Mouse (Mus musculus) monocyte, adult 2 months (primary cell): ENCODE results near the gene Zfp882.
"Not testable (repeated sequence)": the region's sequence is repeated elsewhere in the genome, so short reads cannot be mapped to it uniquely, and the experiment has no call there.

ENCODE experiments used
- DNase-seq, 2 experiments: peaks; one replicate each; pipeline ENCODE4 v3.0.0; 2022; ENCODE audit warnings: low spot score in 2 of 2, low read depth in 1 of 2

Gene Zfp882

GRCm38 (mm10) chr8:71908309-71909261 is at the start of gene Zfp882, which contains the start of gene Zfp617:
Zfp882 (plus strand) TSS chr8:71908608.
Zfp617 (plus strand) TSS chr8:71908635.
- peak in 1 of 2 experiments; percentile 65 for DNase-seq

GRCm38 (mm10) chr8:71861551-71861950 is 46.9 kb upstream of the Zfp882 start:
- DNase-seq, result not testable (repeated sequence)

GRCm38 (mm10) chr8:71862038-71862437 is 46.4 kb upstream of the Zfp882 start:
- not testable (repeated sequence) for DNase-seq

GRCm38 (mm10) chr8:71881618-71882274 is 26.7 kb upstream of the Zfp882 start, which contains the start of gene Zfp709:
Zfp709 (plus strand) TSS chr8:71882019.
- DNase-seq, result peak; percentile 32 to 53

- not testable (repeated sequence) for DNase-seq
Measured at GRCm38 (mm10) chr8:71900666-71901065, 7.7 kb upstream of the Zfp882 start.

- DNase-seq, result not testable (repeated sequence)
Measured at GRCm38 (mm10) chr8:71903084-71903483, 5.3 kb upstream of the Zfp882 start.

- no peak for DNase-seq
Measured at GRCm38 (mm10) chr8:71906809-71907208, 1.6 kb upstream of the Zfp882 start.

- no peak for DNase-seq
Measured at GRCm38 (mm10) chr8:71907798-71908257, 580 bp upstream of the Zfp882 start.

- DNase-seq, result no peak
Measured at GRCm38 (mm10) chr8:71912286-71912685, 3.9 kb downstream of the Zfp882 start.

- peak; percentile 89 to 90 for DNase-seq
Measured at GRCm38 (mm10) chr8:71922567-71923401, 14.4 kb downstream of the Zfp882 start.

- DNase-seq, result no peak
Measured at GRCm38 (mm10) chr8:71925791-71926190, 17.4 kb downstream of the Zfp882 start.

GRCm38 (mm10) chr8:71926551-71926950 is 18.1 kb downstream of the Zfp882 start:
- DNase-seq, result no peak

GRCm38 (mm10) chr8:71927779-71928178 is 19.4 kb downstream of the Zfp882 start:
- DNase-seq, result no peak

GRCm38 (mm10) chr8:71938037-71938436 is 29.6 kb downstream of the Zfp882 start:
- not testable (repeated sequence) for DNase-seq

GRCm38 (mm10) chr8:71940293-71941208 is 32.1 kb downstream of the Zfp882 start:
- DNase-seq, result no peak

GRCm38 (mm10) chr8:71941776-71942175 is 33.4 kb downstream of the Zfp882 start:
- DNase-seq, result no peak

GRCm38 (mm10) chr8:71948624-71949023 is 40.2 kb downstream of the Zfp882 start:
- DNase-seq, result no peak

GRCm38 (mm10) chr8:71950482-71951221 is 42.2 kb downstream of the Zfp882 start, which contains the start of gene Zfp961:
Zfp961 (plus strand) TSS chr8:71951038.
- peak; percentile 88 to 92 for DNase-seq
